Mouse (Mus musculus): ENCODE results near the gene Ninj2. TPM values are rescaled to one million over a fixed set of nuclear protein-coding genes. Genes with fewer than 3 reads are reported as not detected.
A peak's percentile ranks its signal among the peaks of the same experiment; 100 is the strongest.

Ninj2 gene
- polyA plus RNA-seq, 1 experiment from 2014 or later = not detected

DNA sequence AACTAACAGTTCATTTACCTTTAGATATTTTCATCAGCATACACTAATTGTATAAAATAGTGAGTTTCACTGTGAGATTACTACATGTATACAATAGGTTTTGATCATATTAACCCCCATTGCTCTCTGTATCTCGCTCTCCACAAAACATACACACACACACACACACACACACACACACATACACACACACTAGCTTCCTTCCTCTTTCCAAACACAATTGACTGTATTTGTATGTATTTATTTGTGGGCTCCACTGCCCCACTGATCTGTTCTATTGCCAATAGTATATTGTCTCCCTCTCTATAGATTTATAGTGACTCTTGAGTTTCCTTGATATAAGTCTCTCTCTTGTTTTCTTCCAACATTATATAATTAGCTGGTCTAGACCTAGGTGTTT lies 2.4 kb downstream of the Ninj2 start:
- no peak overlapping the region for H3K4me2 ChIP-seq (replicated peaks)
- 0 out of 2 replicates have a peak, but pooled peaks cover 4% of the 10 kb centered on the region for H3K4me1 ChIP-seq
- ATAC-seq (ENCODE audit: insufficient number of reproducible peaks, insufficient read depth, low FRiP score, low TSS enrichment) = no peak
- H3K36me3 ChIP-seq = no peaks in the 10 kb centered on the region
- WGBS = 88% methylated on average over 1 of the region's 1 CpGs
- H3K4me3 ChIP-seq = no peak overlapping the region
- no peak overlapping the region for H3K27ac ChIP-seq
- no peak overlapping the region for H3K9ac ChIP-seq
- H3K27me3 ChIP-seq = no peaks in the 10 kb centered on the region
- no peaks in the 10 kb centered on the region for H3K9me3 ChIP-seq

DNA sequence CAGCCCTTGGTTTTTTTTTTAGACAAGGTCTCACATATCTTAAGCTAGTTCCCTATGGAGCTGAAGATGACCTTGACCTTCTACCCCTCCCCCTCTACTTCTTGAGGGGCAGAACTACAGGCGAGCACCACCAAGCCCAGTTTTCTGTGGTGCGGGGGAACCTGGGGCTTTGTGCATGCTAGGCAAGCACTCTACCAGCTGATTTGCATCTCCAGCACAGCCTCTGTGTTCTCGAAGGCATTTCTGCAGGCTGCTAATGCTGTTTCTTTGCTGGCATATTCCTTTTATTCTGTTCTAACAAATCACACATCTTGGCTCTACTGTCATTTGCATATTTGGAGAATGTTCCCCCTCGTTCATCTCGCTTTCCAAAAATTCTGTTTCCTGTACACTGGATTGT lies 6.2 kb downstream of the Ninj2 start:
- H3K9me3 ChIP-seq = no peaks in the 10 kb centered on the region
- H3K27me3 ChIP-seq = no peaks in the 10 kb centered on the region
- no peaks in the 10 kb centered on the region for H3K4me1 ChIP-seq
- no peak overlapping the region for H3K9ac ChIP-seq
- no peak overlapping the region for H3K4me2 ChIP-seq (replicated peaks)
- ATAC-seq (ENCODE audit: insufficient number of reproducible peaks, insufficient read depth, low FRiP score, low TSS enrichment) = no peak
- H3K27ac ChIP-seq = no peak overlapping the region
- no peaks in the 10 kb centered on the region for H3K36me3 ChIP-seq
- H3K4me3 ChIP-seq = no peak overlapping the region
- 77% methylated on average over 5 of the region's 5 CpGs for WGBS

DNA sequence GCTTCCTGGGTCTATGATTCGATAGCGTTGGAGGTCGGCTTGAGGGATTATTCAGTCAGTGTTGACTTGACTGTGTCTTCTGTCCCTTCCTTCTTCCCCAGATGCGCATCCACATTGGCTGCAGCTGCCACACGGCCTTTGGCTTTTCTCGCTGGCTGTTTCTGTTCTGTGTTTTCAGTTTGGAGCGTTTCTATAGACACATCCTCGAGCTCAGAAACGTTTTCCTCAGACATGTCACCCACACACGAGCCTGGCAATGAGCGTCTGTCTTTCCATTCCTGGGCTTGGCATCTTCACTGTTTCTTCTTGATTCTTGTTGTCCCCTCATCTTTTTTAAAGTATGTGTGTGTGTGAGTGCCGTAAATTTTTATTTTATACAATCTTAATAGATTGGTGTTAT lies 8.1 kb downstream of the Ninj2 start:
- H3K4me1 ChIP-seq = no peaks in the 10 kb centered on the region

DNA sequence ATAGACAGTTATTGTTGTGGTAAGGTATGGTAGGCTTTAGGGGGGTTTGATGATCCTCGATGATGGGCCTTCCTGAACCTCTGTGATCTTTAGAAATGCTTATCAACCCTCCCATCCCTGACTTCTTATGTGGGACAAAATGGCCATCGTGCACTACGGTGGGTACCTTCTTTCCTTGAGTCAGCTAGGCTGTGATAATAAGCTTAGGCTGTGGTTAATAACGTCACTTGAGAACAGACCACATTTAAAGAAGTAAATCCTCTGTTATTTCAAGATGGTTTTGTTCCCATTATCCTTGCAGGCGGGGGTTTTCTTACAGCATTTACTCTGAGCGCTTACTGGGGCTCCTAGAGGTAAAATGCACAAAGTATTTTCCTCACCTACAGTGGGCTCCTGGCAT lies 8.8 kb downstream of the Ninj2 start:
- ATAC-seq (ENCODE audit: insufficient number of reproducible peaks, insufficient read depth, low FRiP score, low TSS enrichment) = no peak

More for the DNA sequence above, 8.1 kb downstream of the Ninj2 start:
- Histone ChIP-seq H3K36me3 (no peaks in the 10 kb centered on the region), H3K27me3 (no peaks in the 10 kb centered on the region), H3K9me3 (no peaks in the 10 kb centered on the region), H3K27ac (no peak overlapping the region), H3K4me3 (no peak overlapping the region), H3K9ac (no peak overlapping the region), H3K4me2 (replicated peaks) (no peak overlapping the region)
- ATAC-seq (ENCODE audit: insufficient number of reproducible peaks, insufficient read depth, low FRiP score, low TSS enrichment) = no peak
- WGBS = 83% methylated on average over 12 of the region's 12 CpGs

DNA sequence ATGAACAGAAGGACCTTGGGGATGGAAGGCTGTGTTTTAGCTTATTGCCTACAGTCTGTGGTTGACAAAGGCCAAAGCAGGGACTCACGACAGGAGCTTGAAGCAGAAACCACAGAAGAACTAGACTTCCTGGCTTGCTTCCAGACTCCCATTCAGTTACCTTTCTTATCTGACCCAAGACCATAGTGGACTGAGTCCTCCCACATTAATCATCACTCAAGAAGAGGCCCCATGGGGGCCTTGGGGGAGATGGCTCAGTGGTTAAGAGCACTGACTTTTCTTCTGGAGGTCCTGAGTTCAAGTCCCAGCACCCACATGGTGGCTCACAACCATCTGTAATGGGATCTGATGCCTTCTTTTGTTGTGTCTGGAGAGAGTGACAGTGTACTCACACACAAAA lies 10.0 kb downstream of the Ninj2 start:
- Histone ChIP-seq H3K27ac (no peak overlapping the region), H3K27me3 (no peaks in the 10 kb centered on the region), H3K9ac (no peak overlapping the region), H3K4me3 (no peak overlapping the region), H3K36me3 (no peaks in the 10 kb centered on the region), H3K9me3 (no peaks in the 10 kb centered on the region), H3K4me1 (no peaks in the 10 kb centered on the region), H3K4me2 (replicated peaks) (no peak overlapping the region)
- 48% methylated on average over 1 of the region's 1 CpGs for WGBS
- ATAC-seq (ENCODE audit: insufficient number of reproducible peaks, insufficient read depth, low FRiP score, low TSS enrichment) = no peak

More for the DNA sequence above, 8.8 kb downstream of the Ninj2 start:
- Histone ChIP-seq H3K36me3 (no peaks in the 10 kb centered on the region), H3K4me3 (no peak overlapping the region), H3K4me2 (replicated peaks) (no peak overlapping the region), H3K9me3 (no peaks in the 10 kb centered on the region), H3K9ac (no peak overlapping the region), H3K4me1 (no peaks in the 10 kb centered on the region), H3K27ac (no peak overlapping the region), H3K27me3 (no peaks in the 10 kb centered on the region)
- WGBS = 82% methylated on average over 6 of the region's 6 CpGs

DNA sequence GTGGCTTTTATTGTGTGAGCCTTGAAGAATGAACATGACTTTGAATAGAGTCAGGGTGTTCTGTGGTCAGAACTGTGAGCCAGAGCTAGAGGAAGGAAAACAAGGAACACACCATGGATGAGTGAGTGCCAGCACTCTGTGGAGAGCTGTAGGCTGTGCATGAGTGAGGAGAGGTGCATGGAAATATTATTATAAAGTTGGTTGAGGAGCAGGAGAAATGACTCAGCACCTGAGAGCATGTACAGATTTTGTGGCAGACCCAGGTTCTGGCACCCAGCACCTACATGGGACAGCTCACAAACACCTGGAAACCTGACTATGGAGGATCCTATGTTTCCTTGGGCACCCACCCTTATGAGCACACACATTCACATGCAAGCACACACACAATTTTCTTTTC lies 11.9 kb downstream of the Ninj2 start:
- H3K9ac ChIP-seq = no peak overlapping the region
- no peaks in the 10 kb centered on the region for H3K4me1 ChIP-seq
- no peak for ATAC-seq (ENCODE audit: insufficient number of reproducible peaks, insufficient read depth, low FRiP score, low TSS enrichment)
- no peak overlapping the region for H3K4me3 ChIP-seq
- H3K27me3 ChIP-seq = no peaks in the 10 kb centered on the region
- no peaks in the 10 kb centered on the region for H3K36me3 ChIP-seq
- no peak overlapping the region for H3K27ac ChIP-seq
- no peak overlapping the region for H3K4me2 ChIP-seq (replicated peaks)
- no peaks in the 10 kb centered on the region for H3K9me3 ChIP-seq

DNA sequence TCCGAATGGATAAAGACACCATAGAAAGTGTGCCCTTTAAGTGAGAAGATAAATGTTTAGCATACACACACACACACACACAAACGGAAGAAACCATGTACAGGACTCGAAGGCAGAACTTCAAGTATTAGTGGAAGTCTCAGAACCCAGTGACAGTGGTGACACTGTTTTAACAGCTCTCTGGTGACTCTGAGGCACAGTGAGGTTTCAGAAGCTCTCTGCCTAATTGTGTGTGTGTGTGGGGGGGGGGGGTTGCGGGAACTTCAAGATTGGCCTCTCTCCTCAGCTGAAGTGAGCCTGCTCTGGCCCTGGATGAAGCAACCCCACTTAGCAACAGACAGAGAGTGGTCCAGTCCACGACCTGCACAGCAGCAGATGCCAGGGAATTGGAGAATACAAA lies 14.4 kb downstream of the Ninj2 start:
- Histone ChIP-seq H3K27me3 (no peaks in the 10 kb centered on the region), H3K9ac (no peak overlapping the region), H3K36me3 (no peaks in the 10 kb centered on the region), H3K4me3 (no peak overlapping the region), H3K9me3 (no peaks in the 10 kb centered on the region), H3K4me2 (replicated peaks) (no peak overlapping the region), H3K4me1 (peaks cover 10% of the 10 kb centered on the region; the same call in 1 of the 2 replicates), H3K27ac (no peak overlapping the region)
- WGBS = 67% methylated on average over 5 of the region's 5 CpGs
- ATAC-seq (ENCODE audit: insufficient number of reproducible peaks, insufficient read depth, low FRiP score, low TSS enrichment) = no peak

DNA sequence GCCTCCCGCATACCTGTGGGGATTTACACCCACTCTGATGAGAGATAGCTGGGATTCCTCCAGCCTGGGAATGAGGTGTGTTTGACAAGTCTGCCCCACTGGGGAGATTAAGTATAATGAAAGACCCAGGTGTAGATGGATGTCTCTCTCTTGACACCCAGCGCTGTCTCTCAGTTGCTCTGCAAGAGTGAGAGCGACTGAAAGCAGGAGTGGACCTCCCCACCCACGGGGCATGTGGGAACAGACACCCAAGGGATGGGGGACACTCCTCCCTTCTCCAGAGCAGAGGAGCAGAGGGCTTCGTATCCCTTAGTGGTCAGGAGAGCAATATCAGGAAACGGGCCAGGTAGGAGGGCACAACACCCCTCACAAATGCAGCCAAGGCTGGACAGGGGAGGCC lies 14.9 kb downstream of the Ninj2 start:
- Histone ChIP-seq H3K27ac (no peak overlapping the region), H3K27me3 (no peaks in the 10 kb centered on the region), H3K9ac (no peak overlapping the region), H3K36me3 (no peaks in the 10 kb centered on the region), H3K4me3 (no peak overlapping the region), H3K4me1 (peaks cover 10% of the 10 kb centered on the region; the same call in 1 of the 2 replicates), H3K4me2 (replicated peaks) (no peak overlapping the region), H3K9me3 (no peaks in the 10 kb centered on the region)
- ATAC-seq (ENCODE audit: insufficient number of reproducible peaks, insufficient read depth, low FRiP score, low TSS enrichment) = no peak
- 59% methylated on average over 6 of the region's 6 CpGs for WGBS

DNA sequence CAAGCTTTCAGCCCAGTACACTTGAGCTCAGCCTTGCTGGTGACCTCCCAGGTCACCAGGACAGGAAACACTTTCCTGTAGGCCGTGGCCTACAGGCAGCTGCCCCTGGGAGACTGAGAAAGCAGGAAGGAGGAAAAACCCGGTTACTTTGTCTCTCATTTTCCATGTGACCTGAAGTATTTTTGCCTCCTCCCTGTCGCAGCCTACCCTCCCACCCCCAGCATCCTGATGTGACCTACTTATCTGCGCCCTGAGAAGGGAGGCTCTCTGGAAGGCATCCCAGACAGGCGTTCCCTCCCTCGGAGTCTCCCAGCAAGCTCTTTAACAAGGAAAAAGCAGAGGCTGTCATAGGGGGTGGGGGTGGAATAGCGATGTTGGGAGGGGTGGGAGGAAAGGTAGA lies 16.0 kb downstream of the Ninj2 start:
- no peaks in the 10 kb centered on the region for H3K36me3 ChIP-seq
- H3K9me3 ChIP-seq = no peaks in the 10 kb centered on the region
- 11% methylated on average over 7 of the region's 7 CpGs for WGBS
- H3K4me3 ChIP-seq = no peak overlapping the region
- no peaks in the 10 kb centered on the region for H3K27me3 ChIP-seq
- no peak overlapping the region for H3K9ac ChIP-seq
- no peak overlapping the region for H3K4me2 ChIP-seq (replicated peaks)
- no peak for ATAC-seq (ENCODE audit: insufficient number of reproducible peaks, insufficient read depth, low FRiP score, low TSS enrichment)
- peaks cover 10% of the 10 kb centered on the region; the same call in 1 of the 2 replicates for H3K4me1 ChIP-seq
- 0 out of 2 replicates have a peak overlapping the region, but pooled peaks have one; percentile 6 for H3K27ac ChIP-seq

DNA sequence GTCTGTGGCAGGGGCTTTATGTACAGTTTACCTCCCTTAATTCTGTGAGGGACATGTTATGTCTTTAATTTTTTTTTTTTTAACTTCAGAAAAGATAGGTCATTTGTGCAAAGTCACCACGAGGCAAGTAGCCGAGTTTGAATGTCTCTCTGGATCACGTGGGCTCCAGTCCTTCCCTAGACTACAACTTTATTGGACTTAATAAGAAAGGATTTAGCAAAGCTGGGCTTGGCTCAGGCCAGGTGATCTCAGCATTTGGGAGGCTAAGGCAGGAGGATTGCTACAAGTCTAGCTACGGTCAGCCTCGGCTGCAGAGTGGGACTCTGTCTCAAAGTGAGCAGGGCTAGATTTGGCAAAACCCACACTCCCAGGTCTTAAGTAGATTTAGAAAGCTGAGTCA lies 16.8 kb downstream of the Ninj2 start:
- no peak overlapping the region for H3K4me2 ChIP-seq (replicated peaks)
- no peaks in the 10 kb centered on the region for H3K36me3 ChIP-seq
- H3K4me3 ChIP-seq = no peak overlapping the region
- peaks cover 15% of the 10 kb centered on the region; the same call in 1 of the 2 replicates for H3K4me1 ChIP-seq
- H3K9me3 ChIP-seq = no peaks in the 10 kb centered on the region
- no peaks in the 10 kb centered on the region for H3K27me3 ChIP-seq
- no peak for ATAC-seq (ENCODE audit: insufficient number of reproducible peaks, insufficient read depth, low FRiP score, low TSS enrichment)
- no peak overlapping the region for H3K27ac ChIP-seq
- 72% methylated on average over 5 of the region's 5 CpGs for WGBS
- H3K9ac ChIP-seq = no peak overlapping the region

DNA sequence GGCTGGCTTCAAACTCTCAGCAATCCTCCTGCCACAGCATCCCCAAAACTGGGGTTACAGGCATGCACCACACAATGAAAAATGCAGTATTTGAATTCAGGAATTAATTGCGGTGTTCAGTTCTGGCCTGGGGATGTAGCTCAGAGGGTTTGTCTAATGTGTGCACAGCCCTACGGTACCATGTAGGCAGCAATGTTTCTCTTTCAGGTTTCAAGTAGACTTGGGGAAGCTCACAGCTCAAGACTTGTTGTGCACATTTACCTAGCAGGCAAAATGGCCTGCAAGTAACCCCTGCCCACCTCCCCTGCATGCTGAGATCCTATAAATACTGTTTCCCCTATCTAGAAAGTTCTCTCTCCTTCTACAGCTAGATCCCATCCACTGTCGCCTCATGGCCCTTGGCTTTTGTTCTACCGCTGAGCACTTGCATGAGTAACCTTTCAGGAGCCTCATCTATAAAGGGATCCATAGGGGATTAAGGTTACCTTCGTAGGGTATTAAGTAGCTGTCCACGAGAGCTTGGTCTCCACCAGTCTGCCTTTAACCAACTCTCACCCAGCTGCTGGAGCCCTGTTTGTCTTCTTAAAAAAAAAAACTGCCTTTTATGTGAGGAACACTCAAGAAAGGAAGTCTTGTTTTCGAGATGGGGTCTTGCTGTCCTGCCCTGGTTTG lies 17.7 kb downstream of the Ninj2 start:
- Histone ChIP-seq H3K4me2 (replicated peaks) (no peak overlapping the region), H3K9ac (no peak overlapping the region), H3K36me3 (no peaks in the 10 kb centered on the region), H3K27me3 (no peaks in the 10 kb centered on the region), H3K27ac (no peak overlapping the region), H3K4me1 (peaks cover 20% of the 10 kb centered on the region; the same call in 1 of the 2 replicates), H3K4me3 (no peak overlapping the region), H3K9me3 (no peaks in the 10 kb centered on the region)
- ATAC-seq (ENCODE audit: insufficient number of reproducible peaks, insufficient read depth, low FRiP score, low TSS enrichment) = no peak
- WGBS = 77% methylated on average over 7 of the region's 7 CpGs

DNA sequence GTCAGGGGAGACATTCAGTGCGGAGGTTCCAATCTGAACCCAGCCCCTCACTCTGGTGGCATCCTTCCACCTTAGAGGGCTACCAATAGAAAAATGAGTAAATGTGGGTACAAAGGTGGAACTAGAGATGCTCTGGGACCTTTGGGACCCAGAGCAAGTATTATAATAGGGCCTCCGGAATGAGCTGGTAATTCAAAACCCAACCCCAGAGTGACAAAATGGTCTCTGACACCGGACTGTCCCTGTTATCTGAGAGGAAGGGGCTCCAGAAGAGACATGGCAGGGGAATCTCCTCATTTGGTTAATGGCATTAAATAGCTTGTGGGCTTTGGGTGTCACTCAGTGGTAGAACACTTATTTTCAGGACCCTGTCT lies 18.2 kb downstream of the Ninj2 start:
- no peak overlapping the region for H3K4me2 ChIP-seq (replicated peaks)
- WGBS = 70% methylated on average over 3 of the region's 3 CpGs
- H3K9ac ChIP-seq = no peak overlapping the region
- H3K4me1 ChIP-seq = peaks cover 20% of the 10 kb centered on the region; the same call in 1 of the 2 replicates
- no peaks in the 10 kb centered on the region for H3K36me3 ChIP-seq
- no peak overlapping the region for H3K27ac ChIP-seq
- no peaks in the 10 kb centered on the region for H3K9me3 ChIP-seq
- no peak overlapping the region for H3K4me3 ChIP-seq
- no peaks in the 10 kb centered on the region for H3K27me3 ChIP-seq
- no peak for ATAC-seq (ENCODE audit: insufficient number of reproducible peaks, insufficient read depth, low FRiP score, low TSS enrichment)

All from embryonic facial prominence, embryonic 12.5 days (tissue).